Mouse (Mus musculus) effector memory CD4-positive, alpha-beta T cell, adult 7 months (primary cell): ENCODE data around the gene Gm13941. TPM values are rescaled to one million over a fixed set of nuclear protein-coding genes. Genes with fewer than 3 reads are reported as not detected.

ENCODE experiments used
- polyA plus RNA-seq: library from polyadenylated mRNA; unstranded; fragments of 100-300 nt; shearing (Covaris generic); gene quantifications from one replicate; pipeline ENCODE4 v1.2.1, GENCODE M21; 2017

The Gm13941 gene
- polyA plus RNA-seq: not detected

DNA sequence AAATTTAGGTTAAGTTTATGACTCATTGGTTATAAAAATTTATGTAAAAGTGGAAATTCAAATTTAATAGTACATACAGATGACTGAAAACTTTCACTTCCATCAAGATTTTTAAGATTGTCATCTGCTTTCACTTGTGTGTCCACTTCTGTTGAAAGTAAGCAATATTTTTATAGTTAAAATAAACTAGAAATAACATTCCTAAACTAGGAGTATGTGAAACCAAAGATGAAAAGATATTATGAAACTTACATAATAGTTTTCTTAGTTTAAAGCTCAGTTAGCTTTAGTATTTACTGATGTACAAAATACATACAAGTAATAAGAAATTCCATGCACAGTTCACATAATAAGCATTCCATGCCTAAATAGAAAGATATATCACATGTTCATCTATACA is at the start of gene Gm13941:
TSS of gene Gm13941 (minus strand) at position 101 of the 400 bp plus-strand sequence.

DNA sequence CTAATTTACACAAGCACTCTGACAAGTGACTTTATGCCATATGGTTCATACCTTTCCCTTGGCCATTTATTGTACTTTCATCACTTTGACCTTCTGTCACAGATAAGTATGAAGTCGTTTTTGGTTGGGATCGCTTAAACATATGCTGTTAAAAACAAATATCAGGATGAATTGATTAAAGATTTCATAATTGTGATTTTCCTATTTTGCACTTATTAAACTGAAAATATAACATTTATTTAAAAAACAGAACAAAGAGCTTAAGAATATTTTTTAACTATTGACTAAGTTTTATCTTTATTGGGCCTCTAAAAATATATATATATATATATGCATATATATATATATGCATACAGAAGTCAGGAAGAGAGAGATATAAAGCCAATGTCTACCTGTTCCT is 47.1 kb upstream of the Gm13941 start, which contains the start of gene Gm15130:
TSS of gene Gm15130 (minus strand) at position 101 of the 400 bp plus-strand sequence.

Other genes with a start within 250 kb of the Gm13941 start
- 0.21 TPM for gene Ano3, start 155.1 kb downstream of the Gm13941 start, polyA plus RNA-seq
- not detected for gene Gm15130, start 47.0 kb upstream of the Gm13941 start, polyA plus RNA-seq
- not detected for gene 4930430A15Rik, start 123.6 kb upstream of the Gm13941 start, polyA plus RNA-seq
- gene Olfr1275, start 129.3 kb upstream of the Gm13941 start, polyA plus RNA-seq: not detected
- not detected for gene Olfr1276, start 148.5 kb upstream of the Gm13941 start, polyA plus RNA-seq
- gene Olfr1277, start 168.1 kb upstream of the Gm13941 start, polyA plus RNA-seq: not detected
- not detected for gene Olfr1278, start 184.2 kb upstream of the Gm13941 start, polyA plus RNA-seq
- gene Olfr1279, start 194.7 kb upstream of the Gm13941 start, polyA plus RNA-seq: not detected
- not detected for gene Olfr1280, start 208.0 kb upstream of the Gm13941 start, polyA plus RNA-seq
- gene Olfr1281, start 220.5 kb upstream of the Gm13941 start, polyA plus RNA-seq: not detected
- not detected for gene Olfr1282, start 230.1 kb upstream of the Gm13941 start, polyA plus RNA-seq